Mouse (Mus musculus): ENCODE results near the gene Pax8.

The Pax8 gene

GRCm38 (mm10) chr2:24475420-24475819, at the start of gene Pax8:
Gene Pax8 (minus strand): TSS chr2:24475599.
- in situ Hi-C loops (cut with MboI, MseI), result no loop called here

GRCm38 (mm10) chr2:24521430-24522226, 46.2 kb upstream of the Pax8 start:
- in situ Hi-C loops (cut with MboI, MseI), result no loop called here

GRCm38 (mm10) chr2:24520576-24521272, 45.3 kb upstream of the Pax8 start:
- in situ Hi-C loops (cut with MboI, MseI), result no loop called here

- in situ Hi-C loops (cut with MboI, MseI), result no loop called here
Observed at GRCm38 (mm10) chr2:24516946-24517345, 41.5 kb upstream of the Pax8 start.

GRCm38 (mm10) chr2:24507359-24507758, 32.0 kb upstream of the Pax8 start:
- in situ Hi-C loops (cut with MboI, MseI), result no loop called here

GRCm38 (mm10) chr2:24502963-24503471, 27.6 kb upstream of the Pax8 start:
- in situ Hi-C loops (cut with MboI, MseI), result no loop called here

- in situ Hi-C loops (cut with MboI, MseI), result no loop called here
Observed at GRCm38 (mm10) chr2:24500921-24501320, 25.5 kb upstream of the Pax8 start.

- in situ Hi-C loops (cut with MboI, MseI), result no loop called here
Observed at GRCm38 (mm10) chr2:24490564-24490963, 15.2 kb upstream of the Pax8 start.

GRCm38 (mm10) chr2:24488660-24489059, 13.3 kb upstream of the Pax8 start:
- in situ Hi-C loops (cut with MboI, MseI), result no loop called here

- in situ Hi-C loops (cut with MboI, MseI), result no loop called here
Observed at GRCm38 (mm10) chr2:24487056-24487825, 11.8 kb upstream of the Pax8 start.

GRCm38 (mm10) chr2:24485398-24485797, 10.0 kb upstream of the Pax8 start:
- in situ Hi-C loops (cut with MboI, MseI), result no loop called here

GRCm38 (mm10) chr2:24479906-24480305, 4.5 kb upstream of the Pax8 start:
- in situ Hi-C loops (cut with MboI, MseI), result no loop called here

GRCm38 (mm10) chr2:24479151-24479550, 3.8 kb upstream of the Pax8 start:
- in situ Hi-C loops (cut with MboI, MseI), result no loop called here

- in situ Hi-C loops (cut with MboI, MseI), result no loop called here
Observed at GRCm38 (mm10) chr2:24478611-24479010, 3.2 kb upstream of the Pax8 start.

- in situ Hi-C loops (cut with MboI, MseI), result no loop called here
Observed at GRCm38 (mm10) chr2:24474514-24475378, 653 bp downstream of the Pax8 start.

GRCm38 (mm10) chr2:24473641-24474511, 1.5 kb downstream of the Pax8 start:
- in situ Hi-C loops (cut with MboI, MseI), result no loop called here

GRCm38 (mm10) chr2:24472677-24473076, 2.7 kb downstream of the Pax8 start:
- in situ Hi-C loops (cut with MboI, MseI), result no loop called here

GRCm38 (mm10) chr2:24472111-24472510, 3.3 kb downstream of the Pax8 start:
- in situ Hi-C loops (cut with MboI, MseI), result no loop called here

GRCm38 (mm10) chr2:24469102-24469501, 6.3 kb downstream of the Pax8 start:
- in situ Hi-C loops (cut with MboI, MseI), result loop anchor here (10.0 kb wide), 1 partner anchor 644 kb away; no protein-coding TSS in a partner anchor

GRCm38 (mm10) chr2:24468430-24468829, 7.0 kb downstream of the Pax8 start:
- in situ Hi-C loops (cut with MboI, MseI), result loop anchor here (10.0 kb wide), 1 partner anchor 644 kb away; no protein-coding TSS in a partner anchor
